In genomic region chr10:81210154-81210553, GRCm38 (mm10) we compare ENCODE assay signal across 22 mouse cellular contexts. TPM values are rescaled to one million over a fixed set of nuclear protein-coding genes. Genes with fewer than 3 reads are reported as not detected.
A peak's percentile ranks its signal among the peaks of the same experiment; 100 is the strongest.
DNase-seq lines count a peak whose midpoint lies in the region; ATAC-seq and TF ChIP-seq lines count a peak whose summit lies in the region.
"Had no signal": no experiment of that assay in that cellular context is flagged by ENCODE, and none has a peak within 500 bp of the region (broad histone marks: within the 10 kb centered on the region; RNA-seq: fewer than 3 reads in every experiment).

No protein-coding gene starts in this region.

- H3K4me3 ChIP-seq in heart, adult 2 months, result no peak overlapping the region
- no peak overlapping the region for H3K4me3 ChIP-seq in liver, adult 2 months (ENCODE audit: insufficient read depth, low read depth, low read length)
- no peak overlapping the region for H3K4me3 ChIP-seq in liver, embryonic 12.5 days
- H3K4me3 ChIP-seq in testis, adult 2 months (ENCODE audit: control insufficient read depth, low read depth, low read length), result no peak overlapping the region
- H3K4me3 ChIP-seq in small intestine, adult 2 months (ENCODE audit: low read depth, low read length), result no peak overlapping the region
- H3K4me3 ChIP-seq: liver, embryonic 13.5 days; neural tube, embryonic 15.5 days had no signal

- H3K9ac ChIP-seq in heart, adult 2 months (ENCODE audit: low read depth, low read length), result no peak overlapping the region
- H3K9ac ChIP-seq in liver, adult 2 months (ENCODE audit: low read depth, low read length), result no peak overlapping the region
- H3K9ac ChIP-seq in liver, embryonic 12.5 days, result no peak overlapping the region
- H3K9ac ChIP-seq: liver, embryonic 13.5 days; neural tube, embryonic 15.5 days had no signal

- TF ChIP-seq POLR2A in heart, adult 2 months (IDR thresholded peaks at IDR 0.05; ENCODE audit: insufficient read depth, low read depth, low read length), result peak; percentile 20; the same call in 1 of the 2 replicates
- no peak for TF ChIP-seq POLR2A in liver, adult 2 months (IDR thresholded peaks at IDR 0.05; ENCODE audit: extremely low read depth, insufficient read depth, low read length)
- no peak for TF ChIP-seq POLR2A in testis, adult 2 months (IDR thresholded peaks at IDR 0.05; ENCODE audit: control insufficient read depth, low read depth, low read length)
- no peak for TF ChIP-seq POLR2A in small intestine, adult 2 months (IDR thresholded peaks at IDR 0.05; ENCODE audit: low read depth, low read length)

- ATAC-seq in liver, embryonic 12.5 days, result no peak

- intact Hi-C loops in heart, adult 2 months (cut with DNase I), result no loop called here
- intact Hi-C loops in heart, postnatal 25 days (cut with DNase I), result no loop called here

- peak; percentile 57 for TF ChIP-seq CTCF in heart, adult 2 months (IDR thresholded peaks at IDR 0.05)
- peak; percentile 42 for TF ChIP-seq CTCF in liver, adult 2 months (IDR thresholded peaks at IDR 0.05; ENCODE audit: low read depth, low read length)
- peak; percentile 65; the same call in 1 of the 2 replicates for TF ChIP-seq CTCF in testis, adult 2 months (IDR thresholded peaks at IDR 0.05; ENCODE audit: control insufficient read depth, insufficient read depth, insufficient replicate concordance, low read depth, low read length)
- peak; percentile 29; the same call in 1 of the 2 replicates for TF ChIP-seq CTCF in small intestine, adult 2 months (IDR thresholded peaks at IDR 0.05; ENCODE audit: extremely low read depth, insufficient read length, insufficient replicate concordance, low read depth, low read length)

- no peak overlapping the region for H3K4me2 ChIP-seq in liver, embryonic 12.5 days
- H3K4me2 ChIP-seq: liver, embryonic 13.5 days; neural tube, embryonic 15.5 days had no signal

- H3K27me3 ChIP-seq in heart, adult 2 months (ENCODE audit: control insufficient read depth, insufficient read depth, low read length), result no peaks in the 10 kb centered on the region
- H3K27me3 ChIP-seq in liver, adult 2 months (ENCODE audit: control insufficient read depth, insufficient read depth, low read length), result no peaks in the 10 kb centered on the region
- peaks cover 47% of the 10 kb centered on the region for H3K27me3 ChIP-seq in liver, embryonic 12.5 days (replicated peaks)
- no peaks in the 10 kb centered on the region for H3K27me3 ChIP-seq in testis, adult 2 months (ENCODE audit: control insufficient read depth, insufficient read depth, low read length)
- H3K27me3 ChIP-seq in small intestine, adult 2 months (ENCODE audit: control insufficient read depth, insufficient read depth, low read length), result no peaks in the 10 kb centered on the region
- H3K27me3 ChIP-seq: neural tube, embryonic 15.5 days had no signal

- no peaks in the 10 kb centered on the region for H3K79me2 ChIP-seq in heart, adult 2 months (replicated peaks; ENCODE audit: control insufficient read depth, insufficient read depth, low read length)
- no peaks in the 10 kb centered on the region for H3K79me2 ChIP-seq in liver, adult 2 months (ENCODE audit: control insufficient read depth, insufficient read depth, low read length)

- H3K27ac ChIP-seq in heart, adult 2 months, result no peak overlapping the region
- H3K27ac ChIP-seq in liver, adult 2 months (replicated peaks; ENCODE audit: insufficient read depth, low read depth, low read length), result no peak overlapping the region
- no peak overlapping the region for H3K27ac ChIP-seq in liver, embryonic 12.5 days
- no peak overlapping the region for H3K27ac ChIP-seq in testis, adult 2 months (ENCODE audit: control insufficient read depth, insufficient read depth, low read depth, low read length)
- no peak overlapping the region for H3K27ac ChIP-seq in small intestine, adult 2 months (ENCODE audit: insufficient read depth, low read depth, low read length)
- H3K27ac ChIP-seq: liver, embryonic 13.5 days; macrophage; neural tube, embryonic 15.5 days had no signal

- no peaks in the 10 kb centered on the region for H3K36me3 ChIP-seq in heart, adult 2 months (ENCODE audit: control insufficient read depth, insufficient read depth, low read length)
- H3K36me3 ChIP-seq in liver, adult 2 months (ENCODE audit: control insufficient read depth, insufficient read depth, low read length), result no peaks in the 10 kb centered on the region
- H3K36me3 ChIP-seq in liver, embryonic 12.5 days, result no peaks in the 10 kb centered on the region
- no peaks in the 10 kb centered on the region for H3K36me3 ChIP-seq in testis, adult 2 months (ENCODE audit: control insufficient read depth, insufficient read depth, low read length)
- H3K36me3 ChIP-seq in small intestine, adult 2 months (ENCODE audit: control insufficient read depth, insufficient read depth, low read length), result no peaks in the 10 kb centered on the region
- H3K36me3 ChIP-seq: liver, embryonic 13.5 days had no signal

- no peaks in the 10 kb centered on the region for H3K4me1 ChIP-seq in heart, adult 2 months (ENCODE audit: control insufficient read depth, insufficient read depth, low read length)
- H3K4me1 ChIP-seq in liver, adult 2 months (ENCODE audit: control insufficient read depth, insufficient read depth, low read length), result no peaks in the 10 kb centered on the region
- H3K4me1 ChIP-seq in liver, embryonic 12.5 days, result no peaks in the 10 kb centered on the region
- peaks cover 4% of the 10 kb centered on the region for H3K4me1 ChIP-seq in testis, adult 2 months (ENCODE audit: control insufficient read depth, insufficient read depth, low read length)
- no peaks in the 10 kb centered on the region for H3K4me1 ChIP-seq in small intestine, adult 2 months (ENCODE audit: control insufficient read depth, insufficient read depth, insufficient read length, low read length)
- H3K4me1 ChIP-seq: liver, embryonic 13.5 days; neural tube, embryonic 15.5 days had no signal

- peaks cover 5% of the 10 kb centered on the region for H3K9me3 ChIP-seq in liver, embryonic 12.5 days (replicated peaks)
- H3K9me3 ChIP-seq: neural tube, embryonic 15.5 days had no signal

- no peak for DNase-seq in heart, adult 2 months
- no peak for DNase-seq in heart, postnatal 25 days (ENCODE audit: low spot score)
- no peak for DNase-seq in liver, adult 2 months (ENCODE audit: extremely low read depth, low read depth, low spot score)
- no peak for DNase-seq in testis, postnatal 14 days (ENCODE audit: low spot score)
- DNase-seq in neural tube, embryonic 10.5 days (ENCODE audit: extremely low spot score, low spot score), result no peak
- DNase-seq: adrenal gland, adult 2 months; cerebellum, postnatal 10 days; heart, postnatal 36 days; liver, embryonic 13.5 days; thymus, postnatal 14 days had no signal

- WGBS in heart, adult 2 months, result 98% methylated on average over 5 of the region's 5 CpGs
- 95% methylated on average over 5 of the region's 5 CpGs for WGBS in liver, adult 2 months
- 84% methylated on average over 5 of the region's 5 CpGs for WGBS in liver, embryonic 12.5 days (ENCODE audit: insufficient replicate concordance)
- WGBS in small intestine, adult 2 months, result 94% methylated on average over 5 of the region's 5 CpGs

- TF ChIP-seq EP300 in heart, adult 2 months (IDR thresholded peaks at IDR 0.05; ENCODE audit: insufficient read depth, low read depth, low read length), result no peak

RNA-seq across cellular contexts. Expression of gene Nmrk2, which starts 8.3 kb away (rescaled TPM):
- total RNA-seq in heart, adult 2 months (2021), result 1 to 10 TPM; 8.7 to 8.8 TPM
- polyA plus RNA-seq in heart, adult 2 months (2012; rRNA removed), result 4.7 and 6.3 TPM in 2 replicates
- 10 to 100 TPM in 1 of 2 experiments, 1 to 10 TPM in 1; 6.9 to 13.4 TPM for total RNA-seq in heart, postnatal 25 days (2021)
- total RNA-seq in liver, adult 2 months (2014; rRNA removed), result 0.09 TPM in 1 of 2 replicates, not detected in the other
- not detected in 2 replicates for polyA plus RNA-seq in liver, adult 2 months (2012; rRNA removed)
- polyA plus RNA-seq in liver, embryonic 12.5 days (2016; fragmentation: Nextera tagmentation; extraction: Ambion mirVana), result not detected in 2 replicates
- polyA plus RNA-seq in testis, adult 2 months (2012; rRNA removed), result not detected in 2 replicates
- polyA plus RNA-seq in small intestine, adult 2 months (2012; rRNA removed), result not detected in 2 replicates
- total RNA-seq: adrenal gland, adult 2 months; granulocyte monocyte progenitor cell, adult 5-6 weeks; monocyte, adult 5-6 weeks had no signal
- polyA plus RNA-seq: adrenal gland, adult 2 months; embryonic facial prominence, embryonic 11.5 days; large intestine, adult 2 months; liver, embryonic 13.5 days; macrophage had no signal

RNA-seq across cellular contexts. Expression of gene Atcay, which starts 20.5 kb away (rescaled TPM):
- total RNA-seq in heart, adult 2 months (2021), result under 1 TPM in 1 of 2 experiments, not detected in 1; 0.09 TPM
- 0.14 and 0.20 TPM in 2 replicates for polyA plus RNA-seq in heart, adult 2 months (2012; rRNA removed)
- total RNA-seq in heart, postnatal 25 days (2021), result under 1 TPM; 0.05 to 0.06 TPM
- total RNA-seq in liver, adult 2 months (2014; rRNA removed), result 0.07 TPM in 1 of 2 replicates, not detected in the other
- not detected in 2 replicates for polyA plus RNA-seq in liver, adult 2 months (2012; rRNA removed)
- polyA plus RNA-seq in liver, embryonic 12.5 days (2016; fragmentation: Nextera tagmentation; extraction: Ambion mirVana), result 0.05 and 0.06 TPM in 2 replicates
- polyA plus RNA-seq in testis, adult 2 months (2012; rRNA removed), result 0.25 and 0.26 TPM in 2 replicates
- 0.53 and 0.60 TPM in 2 replicates for polyA plus RNA-seq in small intestine, adult 2 months (2012; rRNA removed)
- total RNA-seq: granulocyte monocyte progenitor cell, adult 5-6 weeks; monocyte, adult 5-6 weeks had no signal
- polyA plus RNA-seq: macrophage had no signal

RNA-seq across cellular contexts. Expression of gene Zfr2, which starts 22.8 kb away (rescaled TPM):
- total RNA-seq in heart, adult 2 months (2021), result 1 to 10 TPM; 1.8 to 2.0 TPM
- polyA plus RNA-seq in heart, adult 2 months (2012; rRNA removed), result 5.0 and 6.3 TPM in 2 replicates
- 1 to 10 TPM; 2.2 to 2.8 TPM for total RNA-seq in heart, postnatal 25 days (2021)
- 0.27 and 0.74 TPM in 2 replicates for total RNA-seq in liver, adult 2 months (2014; rRNA removed)
- 0.15 and 1.6 TPM in 2 replicates for polyA plus RNA-seq in liver, adult 2 months (2012; rRNA removed)
- polyA plus RNA-seq in liver, embryonic 12.5 days (2016; fragmentation: Nextera tagmentation; extraction: Ambion mirVana), result 1.1 and 1.2 TPM in 2 replicates
- polyA plus RNA-seq in testis, adult 2 months (2012; rRNA removed), result 11.6 and 12.5 TPM in 2 replicates
- 4.9 and 14.2 TPM in 2 replicates for polyA plus RNA-seq in small intestine, adult 2 months (2012; rRNA removed)
- total RNA-seq: granulocyte monocyte progenitor cell, adult 5-6 weeks had no signal

RNA-seq across cellular contexts. Expression of gene 4930442H23Rik, which starts 26.5 kb away (rescaled TPM):
- total RNA-seq in heart, adult 2 months (2021), result not detected
- polyA plus RNA-seq in heart, adult 2 months (2012; rRNA removed), result not detected in 2 replicates
- not detected for total RNA-seq in heart, postnatal 25 days (2021)
- not detected in 2 replicates for total RNA-seq in liver, adult 2 months (2014; rRNA removed)
- polyA plus RNA-seq in liver, adult 2 months (2012; rRNA removed), result not detected in 2 replicates
- not detected in 2 replicates for polyA plus RNA-seq in liver, embryonic 12.5 days (2016; fragmentation: Nextera tagmentation; extraction: Ambion mirVana)
- 1.4 and 1.8 TPM in 2 replicates for polyA plus RNA-seq in testis, adult 2 months (2012; rRNA removed)
- not detected in 2 replicates for polyA plus RNA-seq in small intestine, adult 2 months (2012; rRNA removed)
- total RNA-seq: adrenal gland, adult 2 months; granulocyte monocyte progenitor cell, adult 5-6 weeks; heart, postnatal 36 days; left cerebral cortex, postnatal 14 days; monocyte, adult 5-6 weeks had no signal
- polyA plus RNA-seq: embryonic facial prominence, embryonic 11.5 days; frontal cortex, adult 2 months; intestine, embryonic 14.5 days; large intestine, adult 2 months; liver, embryonic 13.5 days; macrophage; neural tube, embryonic 15.5 days had no signal

RNA-seq across cellular contexts. Expression of gene Dapk3, which starts 27.3 kb away (rescaled TPM):
- 10 to 100 TPM; 27.8 to 29.0 TPM for total RNA-seq in heart, adult 2 months (2021)
- 30.6 and 35.5 TPM in 2 replicates for polyA plus RNA-seq in heart, adult 2 months (2012; rRNA removed)
- 10 to 100 TPM; 26.4 to 28.7 TPM for total RNA-seq in heart, postnatal 25 days (2021)
- 14.1 and 16.0 TPM in 2 replicates for total RNA-seq in liver, adult 2 months (2014; rRNA removed)
- polyA plus RNA-seq in liver, adult 2 months (2012; rRNA removed), result 42.5 and 44.2 TPM in 2 replicates
- 41.7 TPM in 2 replicates for polyA plus RNA-seq in liver, embryonic 12.5 days (2016; fragmentation: Nextera tagmentation; extraction: Ambion mirVana)
- 52.6 and 61.6 TPM in 2 replicates for polyA plus RNA-seq in testis, adult 2 months (2012; rRNA removed)
- polyA plus RNA-seq in small intestine, adult 2 months (2012; rRNA removed), result 102 and 228 TPM in 2 replicates
